Mouse (Mus musculus): ENCODE results near the gene Gm7030.
"Not testable (repeated sequence)": the region's sequence is repeated elsewhere in the genome, so short reads cannot be mapped to it uniquely, and the experiment has no call there.

Gm7030 gene

GRCm38 (mm10) chr17:36082519-36083232 is 46.5 kb downstream of the Gm7030 start:
- DNase-seq (ENCODE audit: low spot score in 2 of 2): not testable (repeated sequence)

- DNase-seq (ENCODE audit: low spot score in 2 of 2): not testable (repeated sequence)
These were observed 47.3 kb downstream of the Gm7030 start for GRCm38 (mm10) chr17:36081901-36082300.

GRCm38 (mm10) chr17:36060829-36061228 is 68.4 kb downstream of the Gm7030 start:
- DNase-seq (ENCODE audit: low spot score in 2 of 2): peak; percentile 89 to 94

All from right cerebral cortex, postnatal 10 days (tissue).